Mouse (Mus musculus): Measurements from ENCODE around the gene Muc16. TPM values are rescaled to one million over a fixed set of nuclear protein-coding genes. Genes with fewer than 3 reads are reported as not detected.

The Muc16 gene
- total and polyA plus RNA-seq, 3 experiments = 0.22 TPM; not detected in 2

- Histone ChIP-seq H3K4me1 (ENCODE audit: insufficient read depth, low read depth, low read length) (no peaks in the 10 kb centered on the region), H3K4me3 (ENCODE audit: low read depth, low read length) (no peak overlapping the region), H3K9me3 (replicated peaks) (no peaks in the 10 kb centered on the region), H3K36me3 (replicated peaks) (no peaks in the 10 kb centered on the region), H3K27me3 (ENCODE audit: insufficient read depth, low read length) (no peaks in the 10 kb centered on the region)
- no peak for TF ChIP-seq GATA1 (IDR thresholded peaks at IDR 0.05; ENCODE audit: borderline replicate concordance, low read length)
- TF ChIP-seq GATA2 (IDR thresholded peaks at IDR 0.05; ENCODE audit: borderline replicate concordance, low read depth, low read length) = no peak
- TF ChIP-seq POLR2AphosphoS5 (IDR thresholded peaks at IDR 0.05; ENCODE audit: insufficient replicate concordance, low read depth, low read length) = no peak
- TF ChIP-seq TAL1 (conservative IDR thresholded peaks at IDR 0.05; ENCODE audit: low read depth, low read length) = no peak
- TF ChIP-seq CTCF (IDR thresholded peaks at IDR 0.05; ENCODE audit: low read depth, low read length) = no peak
- no peak for DNase-seq (ENCODE audit: low spot score)
- ATAC-seq (ENCODE audit: extremely low read depth, insufficient number of reproducible peaks, low FRiP score, poor library complexity, severe bottlenecking) = no peak
These were observed 166.2 kb downstream of the Muc16 start for GRCm38 (mm10) chr9:18508098-18508497.

- no peak for ATAC-seq (ENCODE audit: extremely low read depth, insufficient number of reproducible peaks, low FRiP score, poor library complexity, severe bottlenecking)
- TF ChIP-seq CTCF (IDR thresholded peaks at IDR 0.05; ENCODE audit: low read depth, low read length) (no peak), GATA2 (IDR thresholded peaks at IDR 0.05; ENCODE audit: borderline replicate concordance, low read depth, low read length) (no peak), TAL1 (conservative IDR thresholded peaks at IDR 0.05; ENCODE audit: low read depth, low read length) (no peak), GATA1 (IDR thresholded peaks at IDR 0.05; ENCODE audit: borderline replicate concordance, low read length) (no peak), POLR2AphosphoS5 (IDR thresholded peaks at IDR 0.05; ENCODE audit: insufficient replicate concordance, low read depth, low read length) (no peak)
- no peaks in the 10 kb centered on the region for H3K27me3 ChIP-seq (ENCODE audit: insufficient read depth, low read length)
- H3K4me3 ChIP-seq (ENCODE audit: low read depth, low read length) = no peak within 1 kb of the TSS
- no peak for DNase-seq (ENCODE audit: low spot score)
- no peaks in the 10 kb centered on the region for H3K4me1 ChIP-seq (ENCODE audit: insufficient read depth, low read depth, low read length)
- H3K36me3 ChIP-seq (replicated peaks) = no peaks in the 10 kb centered on the region
- H3K9me3 ChIP-seq (replicated peaks) = no peaks in the 10 kb centered on the region
These were observed 196.2 kb downstream of the Muc16 start, which contains the start of the genes Zfp558 and Mbd3l1 for GRCm38 (mm10) chr9:18478168-18478567. Gene Zfp558, minus strand, starts transcription at chr9:18478268. Gene Mbd3l1, plus strand, starts transcription at chr9:18478359.

- DNase-seq (ENCODE audit: low spot score) (peak; percentile 50), ATAC-seq (ENCODE audit: extremely low read depth, insufficient number of reproducible peaks, low FRiP score, poor library complexity, severe bottlenecking) (peak; percentile 96)
- Histone ChIP-seq H3K4me1 (ENCODE audit: insufficient read depth, low read depth, low read length) (no peaks in the 10 kb centered on the region), H3K27me3 (ENCODE audit: insufficient read depth, low read length) (no peaks in the 10 kb centered on the region), H3K4me3 (ENCODE audit: low read depth, low read length) (peak overlapping the region; percentile 72), H3K9me3 (replicated peaks) (no peaks in the 10 kb centered on the region), H3K36me3 (replicated peaks) (no peaks in the 10 kb centered on the region)
- no peak for TF ChIP-seq TAL1 (conservative IDR thresholded peaks at IDR 0.05; ENCODE audit: low read depth, low read length)
- no peak for TF ChIP-seq POLR2AphosphoS5 (IDR thresholded peaks at IDR 0.05; ENCODE audit: insufficient replicate concordance, low read depth, low read length)
- TF ChIP-seq CTCF (IDR thresholded peaks at IDR 0.05; ENCODE audit: low read depth, low read length) = no peak
- TF ChIP-seq GATA2 (IDR thresholded peaks at IDR 0.05; ENCODE audit: borderline replicate concordance, low read depth, low read length) = no peak
- TF ChIP-seq GATA1 (IDR thresholded peaks at IDR 0.05; ENCODE audit: borderline replicate concordance, low read length) = no peak
These were observed 200.8 kb downstream of the Muc16 start for GRCm38 (mm10) chr9:18473324-18474128.

DNA sequence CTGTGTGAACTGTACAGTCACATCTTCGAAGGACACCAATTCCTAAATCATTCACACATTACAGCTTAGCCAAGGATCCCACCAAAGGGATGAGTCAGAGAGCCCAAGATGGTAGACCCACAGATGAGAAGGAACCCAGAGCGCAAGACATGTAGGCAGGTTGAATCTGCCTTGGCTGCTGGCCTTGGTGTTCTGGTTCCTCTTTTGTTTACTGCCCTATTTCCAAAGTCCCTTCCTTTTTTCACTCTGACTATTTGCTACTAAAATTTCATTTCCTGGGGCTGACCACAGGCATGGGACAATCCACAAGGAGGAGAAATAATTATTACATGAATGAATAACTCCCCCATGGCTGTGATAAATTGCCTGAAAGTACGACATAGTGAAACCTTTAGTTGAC is 206.3 kb downstream of the Muc16 start:
- no peaks in the 10 kb centered on the region for H3K4me1 ChIP-seq (ENCODE audit: insufficient read depth, low read depth, low read length)
- H3K36me3 ChIP-seq (replicated peaks) = no peaks in the 10 kb centered on the region
- DNase-seq (ENCODE audit: low spot score) (no peak), ATAC-seq (ENCODE audit: extremely low read depth, insufficient number of reproducible peaks, low FRiP score, poor library complexity, severe bottlenecking) (no peak)
- H3K27me3 ChIP-seq (ENCODE audit: insufficient read depth, low read length) = no peaks in the 10 kb centered on the region
- no peaks in the 10 kb centered on the region for H3K9me3 ChIP-seq (replicated peaks)
- TF ChIP-seq GATA2 (IDR thresholded peaks at IDR 0.05; ENCODE audit: borderline replicate concordance, low read depth, low read length) = no peak
- no peak for TF ChIP-seq GATA1 (IDR thresholded peaks at IDR 0.05; ENCODE audit: borderline replicate concordance, low read length)
- TF ChIP-seq TAL1 (conservative IDR thresholded peaks at IDR 0.05; ENCODE audit: low read depth, low read length) = no peak
- no peak for TF ChIP-seq CTCF (IDR thresholded peaks at IDR 0.05; ENCODE audit: low read depth, low read length)
- no peak for TF ChIP-seq POLR2AphosphoS5 (IDR thresholded peaks at IDR 0.05; ENCODE audit: insufficient replicate concordance, low read depth, low read length)
- no peak overlapping the region for H3K4me3 ChIP-seq (ENCODE audit: low read depth, low read length)

DNA sequence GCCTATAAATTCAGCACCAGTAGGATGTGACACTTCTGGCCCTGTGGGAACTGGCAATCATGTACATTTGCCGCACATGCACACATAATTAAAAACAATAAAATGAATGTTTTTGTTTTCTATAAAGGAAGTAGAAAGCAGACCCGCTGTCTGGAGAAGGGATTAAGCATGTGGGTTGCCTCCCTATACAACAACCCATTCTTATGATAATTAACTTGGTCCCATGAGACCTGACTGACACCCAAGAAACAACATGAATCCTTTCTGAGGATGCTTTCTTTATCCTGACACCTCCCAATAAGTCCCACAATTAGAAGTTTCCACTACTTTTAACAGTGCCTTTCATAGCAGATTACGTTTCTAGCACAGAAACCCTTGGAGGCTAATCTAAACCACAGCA is 207.0 kb downstream of the Muc16 start:
- no peak for ATAC-seq (ENCODE audit: extremely low read depth, insufficient number of reproducible peaks, low FRiP score, poor library complexity, severe bottlenecking)
- no peak overlapping the region for H3K4me3 ChIP-seq (ENCODE audit: low read depth, low read length)
- H3K9me3 ChIP-seq (replicated peaks) = no peaks in the 10 kb centered on the region
- H3K27me3 ChIP-seq (ENCODE audit: insufficient read depth, low read length) = no peaks in the 10 kb centered on the region
- no peaks in the 10 kb centered on the region for H3K4me1 ChIP-seq (ENCODE audit: insufficient read depth, low read depth, low read length)
- H3K36me3 ChIP-seq (replicated peaks) = no peaks in the 10 kb centered on the region
- TF ChIP-seq POLR2AphosphoS5 (IDR thresholded peaks at IDR 0.05; ENCODE audit: insufficient replicate concordance, low read depth, low read length) (no peak), CTCF (IDR thresholded peaks at IDR 0.05; ENCODE audit: low read depth, low read length) (no peak), GATA1 (IDR thresholded peaks at IDR 0.05; ENCODE audit: borderline replicate concordance, low read length) (no peak)
- DNase-seq (ENCODE audit: low spot score) = no peak

DNA sequence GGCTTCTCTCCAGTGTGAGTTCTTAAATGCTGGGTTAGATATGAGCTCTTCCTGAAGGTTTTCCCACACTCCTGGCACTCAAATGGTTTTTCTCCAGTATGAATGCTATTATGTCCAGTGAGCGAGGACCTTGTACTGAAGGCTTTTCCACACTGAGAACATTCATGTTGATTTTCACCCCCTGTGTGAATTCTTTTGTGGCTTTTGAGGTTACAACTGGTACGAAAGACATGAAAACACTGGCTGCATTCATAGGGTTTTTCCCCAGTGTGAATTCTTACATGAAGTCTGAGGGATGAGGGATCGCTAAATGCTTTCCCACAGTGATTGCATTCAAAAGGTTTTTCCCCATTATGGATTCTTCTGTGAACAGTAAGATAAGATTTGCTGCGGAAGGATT is 217.8 kb downstream of the Muc16 start:
- ATAC-seq (ENCODE audit: extremely low read depth, insufficient number of reproducible peaks, low FRiP score, poor library complexity, severe bottlenecking) (no peak), DNase-seq (ENCODE audit: low spot score) (no peak)
- Histone ChIP-seq H3K4me3 (ENCODE audit: low read depth, low read length) (no peak overlapping the region), H3K36me3 (replicated peaks) (no peaks in the 10 kb centered on the region), H3K4me1 (ENCODE audit: insufficient read depth, low read depth, low read length) (no peaks in the 10 kb centered on the region), H3K27me3 (ENCODE audit: insufficient read depth, low read length) (no peaks in the 10 kb centered on the region), H3K9me3 (replicated peaks) (no peaks in the 10 kb centered on the region)
- TF ChIP-seq GATA1 (IDR thresholded peaks at IDR 0.05; ENCODE audit: borderline replicate concordance, low read length) (no peak), GATA2 (IDR thresholded peaks at IDR 0.05; ENCODE audit: borderline replicate concordance, low read depth, low read length) (no peak), TAL1 (conservative IDR thresholded peaks at IDR 0.05; ENCODE audit: low read depth, low read length) (no peak), CTCF (IDR thresholded peaks at IDR 0.05; ENCODE audit: low read depth, low read length) (no peak), POLR2AphosphoS5 (IDR thresholded peaks at IDR 0.05; ENCODE audit: insufficient replicate concordance, low read depth, low read length) (no peak)

Other genes starting within 250 kb of the Muc16 start
- gene Mbd3l2, start 243.9 kb downstream of the Muc16 start, total RNA-seq (2014; fragmentation: Nextera tagmentation) = not detected in 2 replicates
- 0.22 TPM in 1 of 2 replicates, not detected in the other for gene Mbd3l2, start 243.9 kb downstream of the Muc16 start, total RNA-seq (2017)
- gene Mbd3l2, start 243.9 kb downstream of the Muc16 start, polyA plus RNA-seq (2012) = not detected in 2 replicates
- gene Zfp558, start 196.3 kb downstream of the Muc16 start, total RNA-seq (2014; fragmentation: Nextera tagmentation) = 2.8 and 4.4 TPM in 2 replicates
- 1.3 and 2.0 TPM in 2 replicates for gene Zfp558, start 196.3 kb downstream of the Muc16 start, total RNA-seq (2017)
- 0.41 and 0.60 TPM in 2 replicates for gene Zfp558, start 196.3 kb downstream of the Muc16 start, polyA plus RNA-seq (2012)
- gene Mbd3l1, start 196.2 kb downstream of the Muc16 start, total RNA-seq (2014; fragmentation: Nextera tagmentation) = not detected in 2 replicates
- gene Mbd3l1, start 196.2 kb downstream of the Muc16 start, total RNA-seq (2017) = not detected in 2 replicates
- not detected in 2 replicates for gene Mbd3l1, start 196.2 kb downstream of the Muc16 start, polyA plus RNA-seq (2012)
- gene Olfr24, start 89.5 kb upstream of the Muc16 start, total RNA-seq (2014; fragmentation: Nextera tagmentation) = not detected in 2 replicates
- gene Olfr24, start 89.5 kb upstream of the Muc16 start, total RNA-seq (2017) = 0.06 and 0.49 TPM in 2 replicates
- gene Olfr24, start 89.5 kb upstream of the Muc16 start, polyA plus RNA-seq (2012) = not detected in 2 replicates
- gene Olfr828, start 145.0 kb upstream of the Muc16 start, total RNA-seq (2014; fragmentation: Nextera tagmentation) = not detected in 2 replicates
- gene Olfr828, start 145.0 kb upstream of the Muc16 start, total RNA-seq (2017) = 0.05 and 0.12 TPM in 2 replicates
- not detected in 2 replicates for gene Olfr828, start 145.0 kb upstream of the Muc16 start, polyA plus RNA-seq (2012)
- not detected in 2 replicates for gene Olfr829, start 180.4 kb upstream of the Muc16 start, total RNA-seq (2014; fragmentation: Nextera tagmentation)
- 0.05 and 0.12 TPM in 2 replicates for gene Olfr829, start 180.4 kb upstream of the Muc16 start, total RNA-seq (2017)
- gene Olfr829, start 180.4 kb upstream of the Muc16 start, polyA plus RNA-seq (2012) = not detected in 2 replicates
- gene Olfr830, start 200.2 kb upstream of the Muc16 start, total RNA-seq (2014; fragmentation: Nextera tagmentation) = not detected in 2 replicates
- gene Olfr830, start 200.2 kb upstream of the Muc16 start, total RNA-seq (2017) = not detected in 2 replicates
- gene Olfr830, start 200.2 kb upstream of the Muc16 start, polyA plus RNA-seq (2012) = not detected in 2 replicates